Mouse (Mus musculus) telencephalon, adult 2 months (tissue): ENCODE results near the gene Mrtfa.
A peak's percentile ranks its signal among the peaks of the same experiment; 100 is the strongest.
"Not testable (repeated sequence)": the region's sequence is repeated elsewhere in the genome, so short reads cannot be mapped to it uniquely, and the experiment has no call there.

Experiments
- DNase-seq: peaks from one replicate; pipeline ENCODE4 v3.0.0-alpha.2; 2011; ENCODE audit warnings: low read depth, low spot score

Mrtfa gene

GRCm38 (mm10) chr15:81190630-81191178 is at the start of gene Mrtfa:
TSS of gene Mrtfa (minus strand) at chr15:81190757.
- DNase-seq = peak; percentile 100

GRCm38 (mm10) chr15:81239794-81240343 is 49.3 kb upstream of the Mrtfa start:
- DNase-seq = no peak

GRCm38 (mm10) chr15:81239261-81239660 is 48.7 kb upstream of the Mrtfa start:
- DNase-seq = no peak

- DNase-seq = no peak
These were observed 46.9 kb upstream of the Mrtfa start for GRCm38 (mm10) chr15:81237471-81237870.

- no peak for DNase-seq
These were observed 45.5 kb upstream of the Mrtfa start for GRCm38 (mm10) chr15:81236062-81236461.

- peak; percentile 70 for DNase-seq
These were observed 44.7 kb upstream of the Mrtfa start, which contains the start of gene Mchr1 for GRCm38 (mm10) chr15:81235086-81235920. TSS of gene Mchr1 (plus strand) at chr15:81235499.

GRCm38 (mm10) chr15:81231325-81231724 is 40.8 kb upstream of the Mrtfa start:
- no peak for DNase-seq

- DNase-seq = no peak
These were observed 39.2 kb upstream of the Mrtfa start for GRCm38 (mm10) chr15:81229791-81230190.

- DNase-seq = no peak
These were observed 37.7 kb upstream of the Mrtfa start for GRCm38 (mm10) chr15:81228258-81228657.

- no peak for DNase-seq
These were observed 36.7 kb upstream of the Mrtfa start for GRCm38 (mm10) chr15:81227275-81227674.

GRCm38 (mm10) chr15:81226796-81227195 is 36.2 kb upstream of the Mrtfa start:
- no peak for DNase-seq

GRCm38 (mm10) chr15:81225732-81226131 is 35.2 kb upstream of the Mrtfa start:
- no peak for DNase-seq

GRCm38 (mm10) chr15:81225016-81225415 is 34.5 kb upstream of the Mrtfa start:
- no peak for DNase-seq

- no peak for DNase-seq
These were observed 30.9 kb upstream of the Mrtfa start for GRCm38 (mm10) chr15:81221446-81221845.

- DNase-seq = not testable (repeated sequence)
These were observed 29.5 kb upstream of the Mrtfa start for GRCm38 (mm10) chr15:81220051-81220450.

GRCm38 (mm10) chr15:81219054-81219453 is 28.5 kb upstream of the Mrtfa start:
- no peak for DNase-seq

- no peak for DNase-seq
These were observed 26.5 kb upstream of the Mrtfa start for GRCm38 (mm10) chr15:81216906-81217653.

- no peak for DNase-seq
These were observed 22.4 kb upstream of the Mrtfa start for GRCm38 (mm10) chr15:81212976-81213375.

- no peak for DNase-seq
These were observed 19.9 kb upstream of the Mrtfa start for GRCm38 (mm10) chr15:81210496-81210895.

- DNase-seq = no peak
These were observed 11.9 kb upstream of the Mrtfa start for GRCm38 (mm10) chr15:81202462-81202861.

GRCm38 (mm10) chr15:81199372-81199959 is 8.9 kb upstream of the Mrtfa start:
- peak; percentile 62 for DNase-seq

- DNase-seq = no peak
These were observed 7.9 kb upstream of the Mrtfa start for GRCm38 (mm10) chr15:81198447-81198846.
